Mouse (Mus musculus): ENCODE data around the gene Exoc3. TPM values are rescaled to one million over a fixed set of nuclear protein-coding genes. Genes with fewer than 3 reads are reported as not detected.
A peak's percentile ranks its signal among the peaks of the same experiment; 100 is the strongest.

Exoc3 gene
- total RNA-seq, 1 experiment from 2014 or later, result 51.5 TPM

DNA sequence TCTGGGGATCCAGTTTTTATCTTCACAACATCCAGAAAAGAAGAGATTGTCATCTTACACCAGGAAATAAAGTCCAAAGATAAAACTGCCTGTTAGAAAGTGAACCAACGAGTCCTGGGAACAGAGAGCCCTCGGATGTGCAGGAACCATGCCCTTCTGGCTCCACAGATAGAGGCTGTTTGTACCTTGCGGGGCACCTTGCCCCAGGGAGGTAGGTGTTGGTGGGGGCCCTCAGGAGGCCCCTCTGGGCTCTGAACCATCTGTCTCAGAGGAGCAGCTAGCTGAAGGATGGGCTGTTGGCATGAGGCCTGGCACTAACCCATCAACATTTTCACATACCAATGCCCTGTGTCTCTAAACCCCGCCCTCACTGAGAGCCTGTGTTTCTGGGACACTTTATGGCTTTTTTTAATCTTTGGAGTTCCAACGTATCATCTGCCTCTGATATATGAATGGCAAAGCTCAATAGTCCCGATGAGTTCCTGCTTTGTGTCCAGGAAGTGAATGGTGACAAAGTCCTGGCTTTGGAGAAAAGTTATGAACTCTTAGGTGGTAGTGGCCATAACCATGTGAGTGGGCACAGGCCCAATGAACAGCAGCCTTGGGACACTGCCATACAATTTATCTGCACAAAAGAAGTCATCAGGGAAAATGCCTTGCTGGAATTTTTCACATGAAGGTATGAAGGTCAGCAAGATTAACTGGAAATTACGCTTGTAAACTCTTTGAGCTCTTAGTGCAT is 69.5 kb downstream of the Exoc3 start:
- peak; percentile 23 for DNase-seq

DNA sequence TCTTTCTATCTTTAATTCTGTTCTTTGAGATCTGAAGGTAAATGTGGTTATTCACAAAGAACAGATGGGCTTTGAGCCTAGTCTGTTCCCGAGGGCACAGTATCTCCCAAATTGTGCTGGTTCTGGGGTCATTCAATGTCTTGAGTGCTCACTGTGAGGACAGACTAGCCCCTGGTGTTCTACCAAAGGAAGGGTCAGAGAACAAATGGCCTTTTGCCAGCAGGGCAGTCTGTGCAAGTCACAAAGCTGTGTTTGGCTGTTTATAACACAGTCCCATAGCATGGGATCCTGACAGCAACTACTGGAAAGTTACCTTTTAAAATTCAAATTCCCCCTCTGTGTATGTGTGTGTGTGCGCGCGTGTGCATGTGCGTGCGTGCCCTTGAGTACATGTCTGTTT is 78.6 kb downstream of the Exoc3 start:
- no peak for DNase-seq

DNA sequence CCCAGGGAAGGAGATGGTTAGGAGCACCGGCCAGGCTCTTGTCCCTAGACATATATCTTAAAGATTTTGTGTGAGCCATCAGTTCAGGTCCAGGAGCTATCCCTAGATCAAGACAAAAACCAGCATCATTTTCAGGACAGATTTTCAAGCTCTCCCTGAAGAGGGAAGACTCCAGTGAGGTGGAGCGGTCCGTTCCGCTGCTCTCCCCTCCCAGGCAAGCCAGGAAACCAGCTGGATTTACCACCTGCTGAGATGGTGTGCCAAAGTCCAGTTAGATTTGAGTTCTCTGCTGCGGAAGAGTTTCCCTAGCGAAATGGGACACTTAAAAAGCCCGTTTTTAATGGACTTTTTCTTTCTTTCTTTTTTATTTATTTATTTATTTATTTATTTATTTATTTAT is 81.0 kb downstream of the Exoc3 start:
- DNase-seq, result no peak

DNA sequence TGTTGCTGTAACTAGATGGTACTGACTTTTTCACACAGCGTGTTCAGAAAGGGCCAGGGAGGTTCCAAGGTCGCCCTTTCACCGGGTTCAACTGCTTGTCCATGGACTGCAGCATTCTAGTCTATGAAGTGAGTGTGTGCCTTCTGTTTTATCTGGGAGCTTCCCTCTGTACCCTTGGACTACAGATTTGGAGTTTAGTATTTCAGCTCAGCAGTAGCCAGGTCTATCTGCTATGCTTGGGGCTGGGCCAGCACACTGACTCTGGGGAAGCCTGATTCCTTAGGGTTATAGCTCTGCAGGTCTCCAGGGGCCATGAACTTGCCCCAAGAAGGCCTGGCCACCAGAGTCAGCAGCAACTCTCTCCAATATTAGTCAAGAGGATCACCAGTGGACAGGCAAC is 85.9 kb downstream of the Exoc3 start:
- DNase-seq, result peak; percentile 19

DNA sequence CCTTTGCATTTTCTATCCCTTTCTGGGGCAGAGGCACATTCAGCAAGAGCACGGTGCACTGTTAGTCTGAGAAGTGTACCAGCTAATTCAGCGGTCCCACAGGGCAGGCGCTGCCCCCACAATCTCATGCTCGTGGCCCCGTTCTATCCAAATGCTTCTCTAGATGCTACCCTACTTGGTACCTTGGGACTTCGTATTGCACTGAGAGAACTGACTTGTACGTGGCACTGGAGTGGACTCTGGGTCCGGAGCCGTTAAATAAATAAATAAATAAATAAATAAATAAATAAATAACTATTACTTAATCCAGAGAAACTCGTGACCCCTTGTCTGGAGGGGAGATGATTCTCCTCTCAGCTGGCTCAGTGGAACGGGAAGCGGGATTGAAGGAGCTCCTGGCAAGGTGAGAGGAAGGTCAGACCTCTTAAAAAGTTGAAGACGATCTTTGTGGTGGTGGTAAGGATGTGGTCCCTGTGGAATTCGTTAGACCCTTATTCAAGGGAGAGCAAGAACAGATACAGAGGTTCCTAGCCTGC is 86.7 kb downstream of the Exoc3 start:
- DNase-seq, result no peak

DNA sequence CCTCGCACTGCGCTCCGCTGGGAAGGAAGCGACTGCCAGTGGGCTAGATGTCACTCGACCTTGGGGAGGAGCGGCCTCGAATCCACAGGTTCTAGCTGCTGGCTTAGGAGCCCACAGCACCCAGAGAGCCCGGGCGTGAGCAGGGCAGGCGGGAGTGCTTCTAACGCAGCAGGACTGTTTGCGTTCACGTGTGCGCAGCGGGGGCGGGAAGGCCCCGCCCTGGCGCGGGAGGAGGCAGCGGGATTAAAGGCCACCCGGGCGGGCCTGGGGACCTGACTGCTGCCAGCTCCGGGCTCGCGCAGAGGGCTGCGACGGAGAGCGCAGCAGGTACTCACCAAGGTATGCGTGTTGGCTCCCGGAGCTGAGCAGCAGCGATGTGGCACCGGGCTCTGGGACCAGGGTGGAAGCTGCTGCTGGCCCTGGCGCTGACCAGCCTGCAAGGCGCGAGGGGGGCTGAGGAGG is 87.4 kb downstream of the Exoc3 start, which contains the start of gene Slc9a3:
Slc9a3 (plus strand) TSS at position 317 of the 462 bp plus-strand sequence.
- DNase-seq, result peak; percentile 54

Other genes with a start within 250 kb of the Exoc3 start
- gene Zdhhc11, start 244.9 kb downstream of the Exoc3 start, total RNA-seq (2021), result not detected in 2 replicates
- gene Tppp, start 199.3 kb downstream of the Exoc3 start, total RNA-seq (2021), result 8.5 and 9.9 TPM in 2 replicates
- gene Cep72, start 146.4 kb downstream of the Exoc3 start, total RNA-seq (2021), result 2.9 and 4.0 TPM in 2 replicates
- gene Slc9a3, start 87.3 kb downstream of the Exoc3 start, total RNA-seq (2021), result 0.37 TPM in 1 of 2 replicates, not detected in the other
- gene Ahrr, start 83.6 kb upstream of the Exoc3 start, total RNA-seq (2021), result 0.70 and 1.2 TPM in 2 replicates
- gene Pdcd6, start 108.8 kb upstream of the Exoc3 start, total RNA-seq (2021), result 127 and 129 TPM in 2 replicates
- gene Sdha, start 141.5 kb upstream of the Exoc3 start, total RNA-seq (2021), result 906 and 913 TPM in 2 replicates
- 51.2 and 51.6 TPM in 2 replicates for gene Ccdc127, start 141.6 kb upstream of the Exoc3 start, total RNA-seq (2021)
- gene Lrrc14b, start 155.3 kb upstream of the Exoc3 start, total RNA-seq (2021), result 0.15 and 0.19 TPM in 2 replicates
- 3.4 and 3.7 TPM in 2 replicates for gene Zfp72, start 182.1 kb upstream of the Exoc3 start, total RNA-seq (2021)
- gene Ftl1-ps1, start 191.0 kb upstream of the Exoc3 start, total RNA-seq (2021), result 587 and 595 TPM in 2 replicates